In genomic region chr2:6598879-6599167, GRCm38 (mm10) we compare ENCODE assay signal across 22 mouse cellular contexts.
DNase-seq lines count a peak whose midpoint lies in the region; ATAC-seq lines count a peak whose summit lies in the region.
"Had no signal": no experiment of that assay in that cellular context is flagged by ENCODE, and none has a peak within 500 bp of the region (broad histone marks: within the 10 kb centered on the region; RNA-seq: fewer than 3 reads in every experiment).

No protein-coding gene starts in this region.

- H3K27ac ChIP-seq in forebrain, embryonic 14.5 days (ENCODE audit: low read depth, low read length), result 0 out of 2 replicates have a peak overlapping the region, but pooled peaks have one; percentile 27
- H3K27ac ChIP-seq in forebrain, embryonic 15.5 days (replicated peaks), result no peak overlapping the region; the same call in 1 of the 2 replicates
- H3K27ac ChIP-seq in midbrain, embryonic 11.5 days (ENCODE audit: low read depth, low read length), result no peak overlapping the region
- no peak overlapping the region for H3K27ac ChIP-seq in midbrain, embryonic 14.5 days (replicated peaks; ENCODE audit: low read depth, low read length)
- H3K27ac ChIP-seq in kidney, embryonic 14.5 days (ENCODE audit: low read depth, low read length), result no peak overlapping the region
- H3K27ac ChIP-seq: embryonic facial prominence, embryonic 10.5 days; embryonic facial prominence, embryonic 12.5 days had no signal

- H3K9ac ChIP-seq in forebrain, embryonic 14.5 days (ENCODE audit: low read length), result no peak overlapping the region
- no peak overlapping the region for H3K9ac ChIP-seq in forebrain, embryonic 15.5 days (replicated peaks)
- H3K9ac ChIP-seq in midbrain, embryonic 11.5 days (ENCODE audit: low read length), result no peak overlapping the region
- no peak overlapping the region for H3K9ac ChIP-seq in midbrain, embryonic 14.5 days (replicated peaks; ENCODE audit: low read length)
- H3K9ac ChIP-seq in kidney, embryonic 14.5 days (ENCODE audit: low read depth, low read length), result no peak overlapping the region
- H3K9ac ChIP-seq: embryonic facial prominence, embryonic 12.5 days; forebrain, embryonic 13.5 days; forebrain, postnatal 0 days had no signal

- no peaks in the 10 kb centered on the region for H3K27me3 ChIP-seq in forebrain, embryonic 14.5 days (replicated peaks; ENCODE audit: control insufficient read depth, insufficient read depth, low read length)
- no peaks in the 10 kb centered on the region for H3K27me3 ChIP-seq in forebrain, embryonic 15.5 days
- H3K27me3 ChIP-seq in midbrain, embryonic 11.5 days (ENCODE audit: control insufficient read depth, insufficient read depth, low read length), result no peaks in the 10 kb centered on the region
- no peaks in the 10 kb centered on the region for H3K27me3 ChIP-seq in midbrain, embryonic 14.5 days (ENCODE audit: control insufficient read depth, insufficient read depth, low read length)
- H3K27me3 ChIP-seq in kidney, embryonic 14.5 days (ENCODE audit: control insufficient read depth, insufficient read depth, low read length), result no peaks in the 10 kb centered on the region
- H3K27me3 ChIP-seq: embryonic facial prominence, embryonic 12.5 days; forebrain, embryonic 13.5 days; Patski had no signal

- H3K9me3 ChIP-seq in forebrain, embryonic 14.5 days (replicated peaks; ENCODE audit: control insufficient read depth, low read length), result no peaks in the 10 kb centered on the region
- no peaks in the 10 kb centered on the region for H3K9me3 ChIP-seq in forebrain, embryonic 15.5 days
- no peaks in the 10 kb centered on the region for H3K9me3 ChIP-seq in midbrain, embryonic 11.5 days (ENCODE audit: control insufficient read depth, low read length)
- H3K9me3 ChIP-seq in midbrain, embryonic 14.5 days (ENCODE audit: control insufficient read depth, low read length), result no peaks in the 10 kb centered on the region
- H3K9me3 ChIP-seq in kidney, embryonic 14.5 days (ENCODE audit: control insufficient read depth, low read length), result no peaks in the 10 kb centered on the region
- H3K9me3 ChIP-seq: embryonic facial prominence, embryonic 10.5 days; embryonic facial prominence, embryonic 12.5 days; forebrain, embryonic 13.5 days; G1E had no signal

- ATAC-seq in forebrain, embryonic 14.5 days, result no peak
- no peak for ATAC-seq in forebrain, embryonic 15.5 days (replicated peaks)
- ATAC-seq in midbrain, embryonic 11.5 days (ENCODE audit: low FRiP score), result no peak
- ATAC-seq in midbrain, embryonic 14.5 days (ENCODE audit: low FRiP score, low TSS enrichment), result no peak
- peak; percentile 9 for ATAC-seq in activated CD4-positive, CD25-positive, alpha-beta regulatory T cell, adult 4 months
- no peak for ATAC-seq in kidney, embryonic 14.5 days (ENCODE audit: low FRiP score, low TSS enrichment)
- ATAC-seq: forebrain, embryonic 13.5 days; forebrain, postnatal 0 days; Patski had no signal

- WGBS in forebrain, embryonic 14.5 days, result 82% methylated on average over 1 of the region's 1 CpGs
- WGBS in forebrain, embryonic 15.5 days, result 89% methylated on average over 1 of the region's 1 CpGs
- 92% methylated on average over 1 of the region's 1 CpGs for WGBS in midbrain, embryonic 11.5 days
- 90% methylated on average over 1 of the region's 1 CpGs for WGBS in midbrain, embryonic 14.5 days
- 94% methylated on average over 1 of the region's 1 CpGs for WGBS in kidney, embryonic 14.5 days

- H3K4me3 ChIP-seq in forebrain, embryonic 14.5 days (ENCODE audit: low read depth, low read length), result no peak overlapping the region
- H3K4me3 ChIP-seq in forebrain, embryonic 15.5 days, result no peak overlapping the region
- H3K4me3 ChIP-seq in midbrain, embryonic 11.5 days (ENCODE audit: low read depth, low read length), result no peak overlapping the region
- H3K4me3 ChIP-seq in midbrain, embryonic 14.5 days (replicated peaks; ENCODE audit: low read depth, low read length), result no peak overlapping the region
- H3K4me3 ChIP-seq in kidney, embryonic 14.5 days (ENCODE audit: low read length), result no peak overlapping the region
- H3K4me3 ChIP-seq: embryonic facial prominence, embryonic 10.5 days; embryonic facial prominence, embryonic 12.5 days; forebrain, embryonic 13.5 days had no signal

- H3K36me3 ChIP-seq in forebrain, embryonic 14.5 days (ENCODE audit: control insufficient read depth, insufficient read depth, low read length), result peaks cover 50% of the 10 kb centered on the region
- peaks cover 42% of the 10 kb centered on the region for H3K36me3 ChIP-seq in forebrain, embryonic 15.5 days
- H3K36me3 ChIP-seq in midbrain, embryonic 11.5 days (ENCODE audit: control insufficient read depth, insufficient read depth, low read length), result peaks cover under 1% of the 10 kb centered on the region; the same call in 1 of the 2 replicates
- peaks cover 43% of the 10 kb centered on the region for H3K36me3 ChIP-seq in midbrain, embryonic 14.5 days (ENCODE audit: control insufficient read depth, insufficient read depth, low read length)
- no peaks in the 10 kb centered on the region for H3K36me3 ChIP-seq in kidney, embryonic 14.5 days (ENCODE audit: control insufficient read depth, insufficient read depth, low read length)
- H3K36me3 ChIP-seq: embryonic facial prominence, embryonic 10.5 days; embryonic facial prominence, embryonic 12.5 days; G1E had no signal

- DNase-seq in forebrain, embryonic 14.5 days (ENCODE audit: low spot score), result no peak
- peak; percentile 69 for DNase-seq in midbrain, embryonic 11.5 days (ENCODE audit: low spot score, missing footprints)
- no peak for DNase-seq in midbrain, embryonic 14.5 days
- no peak for DNase-seq in kidney, adult 11 months
- DNase-seq: adrenal gland, adult 2 months; adrenal gland, postnatal 10 days; adrenal gland, postnatal 25 days; cerebellum, adult 11 months; cerebellum, adult 18-20 months; cerebellum, adult 8-10 months; cerebellum, adult 9-11 months; cerebellum, postnatal 14 days; cerebellum, postnatal 36 days; forebrain, postnatal 0 days had no signal

- H3K4me1 ChIP-seq in forebrain, embryonic 14.5 days (ENCODE audit: control insufficient read depth, insufficient read depth, low read length), result peaks cover 23% of the 10 kb centered on the region
- peaks cover 45% of the 10 kb centered on the region for H3K4me1 ChIP-seq in forebrain, embryonic 15.5 days
- peaks cover 11% of the 10 kb centered on the region for H3K4me1 ChIP-seq in midbrain, embryonic 11.5 days (ENCODE audit: control insufficient read depth, insufficient read depth, low read length)
- peaks cover 9% of the 10 kb centered on the region for H3K4me1 ChIP-seq in midbrain, embryonic 14.5 days (ENCODE audit: control insufficient read depth, insufficient read depth, low read length)
- no peaks in the 10 kb centered on the region for H3K4me1 ChIP-seq in kidney, embryonic 14.5 days (ENCODE audit: control insufficient read depth, insufficient read depth, low read length)
- H3K4me1 ChIP-seq: embryonic facial prominence, embryonic 12.5 days had no signal

- H3K4me2 ChIP-seq in forebrain, embryonic 14.5 days (ENCODE audit: low read length), result no peak overlapping the region
- H3K4me2 ChIP-seq in forebrain, embryonic 15.5 days (replicated peaks), result no peak overlapping the region
- no peak overlapping the region for H3K4me2 ChIP-seq in midbrain, embryonic 11.5 days
- no peak overlapping the region for H3K4me2 ChIP-seq in midbrain, embryonic 14.5 days (ENCODE audit: low read length)
- H3K4me2 ChIP-seq in kidney, embryonic 14.5 days (replicated peaks; ENCODE audit: low read depth, low read length), result no peak overlapping the region
- H3K4me2 ChIP-seq: embryonic facial prominence, embryonic 12.5 days; forebrain, embryonic 13.5 days had no signal
